Mouse (Mus musculus) T-cell, adult 2 months (primary cell): ENCODE measurements around the gene Tcl1b2.
"Not testable (repeated sequence)": the region's sequence is repeated elsewhere in the genome, so short reads cannot be mapped to it uniquely, and the experiment has no call there.

Experiments
- DNase-seq: peaks from one replicate; pipeline ENCODE4 v3.0.0; 2022; ENCODE audit warnings: low spot score

Gene Tcl1b2

GRCm38 (mm10) chr12:105173366-105173765 is 27.6 kb downstream of the Tcl1b2 start:
- DNase-seq: no peak

- DNase-seq: not testable (repeated sequence)
Observed at GRCm38 (mm10) chr12:105174318-105174717, 28.5 kb downstream of the Tcl1b2 start.

- DNase-seq: not testable (repeated sequence)
Observed at GRCm38 (mm10) chr12:105176044-105176443, 30.2 kb downstream of the Tcl1b2 start, which contains the start of gene Tcl1b5. Tcl1b5 (plus strand) TSS chr12:105176344.

- not testable (repeated sequence) for DNase-seq
Observed at GRCm38 (mm10) chr12:105181040-105181644, 35.3 kb downstream of the Tcl1b2 start.

- DNase-seq: not testable (repeated sequence)
Observed at GRCm38 (mm10) chr12:105188980-105189379, 43.2 kb downstream of the Tcl1b2 start.

- not testable (repeated sequence) for DNase-seq
Observed at GRCm38 (mm10) chr12:105190743-105191142, 44.9 kb downstream of the Tcl1b2 start, which contains the start of gene Tcl1b3. Tcl1b3 (plus strand) TSS chr12:105191043.

GRCm38 (mm10) chr12:105199684-105200497 is 54.1 kb downstream of the Tcl1b2 start:
- not testable (repeated sequence) for DNase-seq

GRCm38 (mm10) chr12:105201657-105202056 is 55.8 kb downstream of the Tcl1b2 start, which contains the start of gene Tcl1b4:
Tcl1b4 (plus strand) TSS chr12:105201957.
- DNase-seq: not testable (repeated sequence)
